Mouse (Mus musculus) neural tube, embryonic 14.5 days (tissue): ENCODE data around the gene Lrrc3. TPM values are rescaled to one million over a fixed set of nuclear protein-coding genes. Genes with fewer than 3 reads are reported as not detected.

ENCODE experiments used
- polyA plus RNA-seq: library from polyadenylated mRNA; unstranded; fragments of >200 nt; fragmentation: Nextera tagmentation; extraction: Ambion mirVana; gene quantifications from 2 replicates; pipeline ENCODE4 v1.2.1, GENCODE M21; 2014

Lrrc3 gene
- polyA plus RNA-seq, 1 experiment from 2014 or later: 20.6 TPM

Other genes with a start within 250 kb of the Lrrc3 start
- 1.4 and 1.5 TPM in 2 replicates for gene Tspear, start 216.0 kb downstream of the Lrrc3 start, polyA plus RNA-seq
- not detected in 2 replicates for gene Gm19402, start 211.8 kb downstream of the Lrrc3 start, polyA plus RNA-seq
- not detected in 2 replicates for gene Gm9508, start 205.3 kb downstream of the Lrrc3 start, polyA plus RNA-seq
- gene Gm10272, start 195.9 kb downstream of the Lrrc3 start, polyA plus RNA-seq: not detected in 2 replicates
- not detected in 2 replicates for gene Gm10024, start 191.1 kb downstream of the Lrrc3 start, polyA plus RNA-seq
- gene Gm10142, start 186.7 kb downstream of the Lrrc3 start, polyA plus RNA-seq: not detected in 2 replicates
- gene Krtap12-1, start 181.9 kb downstream of the Lrrc3 start, polyA plus RNA-seq: not detected in 2 replicates
- gene Gm10100, start 176.1 kb downstream of the Lrrc3 start, polyA plus RNA-seq: not detected in 2 replicates
- gene Gm18596, start 159.9 kb downstream of the Lrrc3 start, polyA plus RNA-seq: not detected in 2 replicates
- gene Gm9736, start 151.2 kb downstream of the Lrrc3 start, polyA plus RNA-seq: not detected in 2 replicates
- gene Gm3233, start 142.9 kb downstream of the Lrrc3 start, polyA plus RNA-seq: not detected in 2 replicates
- not detected in 2 replicates for gene Gm3238, start 131.2 kb downstream of the Lrrc3 start, polyA plus RNA-seq
- gene Gm7138, start 125.6 kb downstream of the Lrrc3 start, polyA plus RNA-seq: not detected in 2 replicates
- gene Gm3250, start 120.0 kb downstream of the Lrrc3 start, polyA plus RNA-seq: not detected in 2 replicates
- not detected in 2 replicates for gene Gm7137, start 114.3 kb downstream of the Lrrc3 start, polyA plus RNA-seq
- not detected in 2 replicates for gene Gm9639, start 107.5 kb downstream of the Lrrc3 start, polyA plus RNA-seq
- gene Gm19668, start 103.4 kb downstream of the Lrrc3 start, polyA plus RNA-seq: not detected in 2 replicates
- gene Gm9507, start 90.7 kb downstream of the Lrrc3 start, polyA plus RNA-seq: not detected in 2 replicates
- not detected in 2 replicates for gene Gm2696, start 87.9 kb downstream of the Lrrc3 start, polyA plus RNA-seq
- not detected in 2 replicates for gene Krtap10-4, start 75.4 kb downstream of the Lrrc3 start, polyA plus RNA-seq
- not detected in 2 replicates for gene Krtap10-10, start 66.6 kb downstream of the Lrrc3 start, polyA plus RNA-seq
- gene Gm36176, start 55.7 kb downstream of the Lrrc3 start, polyA plus RNA-seq: not detected in 2 replicates
- gene Gm10318, start 49.7 kb downstream of the Lrrc3 start, polyA plus RNA-seq: 0.30 TPM in 1 of 2 replicates, not detected in the other
- not detected in 2 replicates for gene Gm3285, start 40.6 kb downstream of the Lrrc3 start, polyA plus RNA-seq
- gene Trpm2, start 68.0 kb upstream of the Lrrc3 start, polyA plus RNA-seq: 6.0 and 9.2 TPM in 2 replicates
- gene 1810043G02Rik, start 76.0 kb upstream of the Lrrc3 start, polyA plus RNA-seq: 41.3 and 52.6 TPM in 2 replicates
- 83.2 and 93.9 TPM in 2 replicates for gene Pfkl, start 107.5 kb upstream of the Lrrc3 start, polyA plus RNA-seq
- not detected in 2 replicates for gene Dnmt3l, start 139.4 kb upstream of the Lrrc3 start, polyA plus RNA-seq
- gene Aire, start 141.1 kb upstream of the Lrrc3 start, polyA plus RNA-seq: 0.21 TPM in 2 replicates
- 0.56 and 1.1 TPM in 2 replicates for gene Icosl, start 166.8 kb upstream of the Lrrc3 start, polyA plus RNA-seq